Mouse (Mus musculus): ENCODE data around the gene Olfr69.
"Not testable (repeated sequence)": the region's sequence is repeated elsewhere in the genome, so short reads cannot be mapped to it uniquely, and the experiment has no call there.

Gene Olfr69

DNA sequence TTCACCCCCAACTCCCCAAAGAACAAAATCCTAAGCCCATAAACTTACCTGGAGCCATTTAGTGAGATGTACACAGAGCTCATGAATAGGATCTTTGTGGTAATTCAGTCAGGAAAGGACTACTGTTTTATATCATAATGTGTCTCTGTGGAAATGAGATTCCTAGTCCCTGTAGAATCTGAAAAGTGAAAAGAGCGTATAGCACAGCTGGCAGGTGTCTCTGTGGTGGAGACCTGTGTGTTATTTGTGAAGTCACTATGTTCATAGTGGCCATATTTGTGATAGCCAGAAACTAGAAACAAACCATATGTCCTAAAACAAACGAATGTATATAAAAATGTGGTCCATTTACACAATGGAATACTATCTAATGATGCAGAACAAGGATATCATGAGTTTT is at the start of gene Olfr69:
Olfr69 (minus strand) TSS at position 101 of the 400 bp plus-strand sequence.
- no peak for DNase-seq (ENCODE audit: low read depth, low spot score)

DNA sequence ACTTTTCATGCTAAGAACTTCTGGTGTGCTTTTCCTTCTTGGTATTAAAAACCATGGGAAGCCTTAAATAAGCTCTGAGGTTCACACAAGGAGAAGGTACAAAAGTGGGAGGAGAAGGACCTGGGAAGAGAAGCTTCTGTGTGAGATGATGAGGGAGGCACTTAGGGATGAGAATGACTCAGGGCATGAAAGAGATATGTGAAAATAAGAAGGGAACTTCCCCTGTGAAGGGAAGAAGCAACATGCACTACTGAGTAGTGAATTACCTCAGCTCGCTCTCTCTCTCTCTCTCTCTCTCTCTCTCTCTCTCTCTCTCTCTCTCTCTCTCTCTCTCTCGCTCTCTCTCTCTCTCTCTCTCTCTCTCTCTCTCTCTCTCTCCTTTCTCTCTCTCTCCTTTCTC is 43.7 kb upstream of the Olfr69 start:
- DNase-seq (ENCODE audit: low read depth, low spot score) = not testable (repeated sequence)

DNA sequence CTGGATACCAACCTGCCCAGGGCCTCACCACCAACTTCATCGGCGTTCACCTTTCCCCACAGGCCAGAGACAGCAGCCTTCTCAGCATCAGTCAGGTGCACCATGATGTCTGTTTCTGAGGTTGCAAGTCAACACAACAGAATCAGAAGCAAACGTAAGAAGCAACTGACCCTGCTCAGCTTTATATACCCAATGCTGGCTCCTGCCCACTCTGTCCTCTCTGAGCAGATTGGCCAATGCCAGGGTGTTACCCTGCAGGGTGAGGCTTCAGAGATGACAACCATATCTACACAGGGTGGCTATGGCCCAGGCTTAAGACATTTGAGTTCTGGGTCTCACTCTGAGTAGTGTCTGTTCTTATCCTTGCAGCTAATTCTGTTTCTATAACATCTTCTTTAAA is 42.4 kb upstream of the Olfr69 start, which contains the start of gene Hbb-bt:
Hbb-bt (minus strand) TSS at position 231 of the 400 bp plus-strand sequence.
- no peak for DNase-seq (ENCODE audit: low read depth, low spot score)

DNA sequence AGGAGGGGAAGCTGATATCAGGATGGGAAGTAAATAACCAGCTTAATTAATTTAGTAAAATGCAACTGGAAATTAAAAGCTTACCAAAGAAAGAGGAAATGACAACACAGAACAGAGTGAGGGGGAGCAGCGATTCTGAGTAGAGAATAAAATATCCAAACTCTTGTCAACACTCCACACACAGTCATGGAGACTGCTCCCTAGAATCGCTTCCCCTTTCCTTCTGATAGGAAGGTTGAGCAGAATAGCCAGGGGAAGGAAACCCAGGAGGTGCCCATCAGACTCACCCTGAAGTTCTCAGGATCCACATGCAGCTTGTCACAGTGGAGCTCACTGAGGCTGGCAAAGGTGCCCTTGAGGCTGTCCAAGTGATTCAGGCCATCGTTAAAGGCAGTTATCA is 41.8 kb upstream of the Olfr69 start:
- not testable (repeated sequence) for DNase-seq (ENCODE audit: low read depth, low spot score)

DNA sequence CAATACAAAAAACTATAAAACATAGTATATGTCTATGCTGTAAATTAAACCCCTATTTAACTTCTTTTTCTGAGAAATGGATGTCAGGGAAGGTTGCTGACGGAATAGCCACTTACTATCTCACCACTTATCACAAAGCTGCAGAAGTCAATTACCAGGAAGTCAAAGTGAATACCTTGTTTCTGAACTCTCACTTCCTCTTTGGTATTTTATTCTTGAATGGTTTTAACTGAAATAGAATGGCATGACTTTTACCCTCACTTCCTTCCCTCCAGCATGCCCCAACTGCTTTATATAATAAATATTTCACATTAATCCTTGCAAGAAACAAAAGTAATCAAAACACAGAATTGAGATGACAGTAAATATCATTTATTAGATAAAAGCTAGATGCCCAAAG is 40.8 kb upstream of the Olfr69 start:
- no peak for DNase-seq (ENCODE audit: low read depth, low spot score)

DNA sequence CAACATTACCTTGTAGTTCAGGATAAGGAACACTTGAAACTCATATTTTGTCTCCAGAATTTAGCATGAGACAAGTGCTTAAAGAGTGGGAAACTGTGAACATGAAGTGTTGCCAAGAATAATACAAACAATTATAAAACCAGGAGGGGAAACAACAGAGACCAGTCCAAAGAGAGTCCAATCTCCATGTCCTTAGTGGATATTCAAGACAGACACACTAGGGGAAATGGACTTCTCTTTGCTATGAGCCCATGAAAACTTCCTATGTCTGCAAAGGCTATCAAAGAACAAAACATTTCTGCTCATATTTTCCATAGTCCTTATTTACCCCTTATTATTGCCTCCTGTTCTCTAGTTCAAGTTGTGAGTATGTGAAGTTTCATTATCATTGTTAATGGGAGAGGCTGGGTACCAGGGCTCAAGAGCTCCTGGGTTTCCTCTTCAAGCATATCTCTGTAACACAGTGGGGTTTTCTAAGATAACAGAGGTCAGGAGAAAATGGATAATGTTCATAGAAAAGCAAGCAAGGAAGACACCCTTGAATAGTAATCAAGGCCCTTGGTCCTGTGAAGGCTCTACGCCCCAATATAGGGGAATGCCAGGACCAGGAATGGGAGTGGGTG is 39.9 kb upstream of the Olfr69 start:
- no peak for DNase-seq (ENCODE audit: low read depth, low spot score)

DNA sequence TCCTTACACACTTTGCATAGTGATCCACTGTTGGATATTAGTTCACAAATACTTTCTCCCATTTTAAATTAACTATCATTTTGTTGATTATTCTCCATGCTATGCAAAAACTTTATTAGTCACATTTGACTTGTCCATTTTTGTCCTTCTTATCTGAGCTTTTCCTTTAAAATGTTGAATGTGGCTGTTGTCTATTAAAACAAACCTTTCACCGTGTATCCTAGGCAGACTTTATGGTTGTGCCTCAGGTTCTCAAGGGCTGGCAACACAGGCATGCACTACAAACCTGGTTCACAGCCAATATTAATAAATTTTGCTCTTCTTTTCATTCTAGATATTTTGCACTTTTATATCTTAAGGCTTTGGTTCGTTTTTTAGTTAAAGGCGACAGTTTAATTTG is 39.4 kb upstream of the Olfr69 start:
- DNase-seq (ENCODE audit: low read depth, low spot score) = no peak

DNA sequence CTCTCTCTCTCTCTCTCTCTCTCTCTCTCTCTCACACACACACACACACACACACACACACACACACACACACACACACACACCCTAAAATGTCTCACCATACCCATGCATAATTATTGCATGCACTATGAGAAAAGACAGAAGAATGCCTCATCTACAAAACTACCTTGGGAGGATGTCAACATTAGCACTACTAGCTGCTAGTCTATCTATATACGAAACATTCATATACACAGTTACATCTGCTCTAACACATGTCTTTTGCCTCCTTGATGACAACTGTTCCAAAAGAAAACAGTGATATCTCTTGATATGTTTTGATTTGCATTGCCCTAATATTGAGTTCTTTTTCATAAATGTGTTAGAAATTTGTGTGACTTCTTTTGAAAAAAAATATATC is 38.9 kb upstream of the Olfr69 start:
- DNase-seq (ENCODE audit: low read depth, low spot score) = no peak

DNA sequence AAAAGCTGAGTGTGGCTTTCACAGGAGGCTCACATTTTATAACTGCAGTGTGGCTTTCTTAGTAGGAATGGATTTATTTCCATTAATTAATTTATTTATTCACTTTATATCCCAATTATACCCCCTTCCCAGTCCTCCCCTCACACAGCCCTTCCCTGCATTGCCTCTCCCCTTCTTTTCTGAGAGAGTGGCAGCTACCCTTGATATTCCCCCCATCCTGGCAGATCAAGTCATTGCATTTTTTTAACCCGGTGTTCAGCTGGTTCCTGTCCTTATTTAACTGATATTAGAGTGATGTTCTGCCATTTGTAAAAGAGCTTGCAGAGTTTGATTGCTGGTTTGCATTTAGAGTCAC is 38.4 kb upstream of the Olfr69 start:
- no peak for DNase-seq (ENCODE audit: low read depth, low spot score)

DNA sequence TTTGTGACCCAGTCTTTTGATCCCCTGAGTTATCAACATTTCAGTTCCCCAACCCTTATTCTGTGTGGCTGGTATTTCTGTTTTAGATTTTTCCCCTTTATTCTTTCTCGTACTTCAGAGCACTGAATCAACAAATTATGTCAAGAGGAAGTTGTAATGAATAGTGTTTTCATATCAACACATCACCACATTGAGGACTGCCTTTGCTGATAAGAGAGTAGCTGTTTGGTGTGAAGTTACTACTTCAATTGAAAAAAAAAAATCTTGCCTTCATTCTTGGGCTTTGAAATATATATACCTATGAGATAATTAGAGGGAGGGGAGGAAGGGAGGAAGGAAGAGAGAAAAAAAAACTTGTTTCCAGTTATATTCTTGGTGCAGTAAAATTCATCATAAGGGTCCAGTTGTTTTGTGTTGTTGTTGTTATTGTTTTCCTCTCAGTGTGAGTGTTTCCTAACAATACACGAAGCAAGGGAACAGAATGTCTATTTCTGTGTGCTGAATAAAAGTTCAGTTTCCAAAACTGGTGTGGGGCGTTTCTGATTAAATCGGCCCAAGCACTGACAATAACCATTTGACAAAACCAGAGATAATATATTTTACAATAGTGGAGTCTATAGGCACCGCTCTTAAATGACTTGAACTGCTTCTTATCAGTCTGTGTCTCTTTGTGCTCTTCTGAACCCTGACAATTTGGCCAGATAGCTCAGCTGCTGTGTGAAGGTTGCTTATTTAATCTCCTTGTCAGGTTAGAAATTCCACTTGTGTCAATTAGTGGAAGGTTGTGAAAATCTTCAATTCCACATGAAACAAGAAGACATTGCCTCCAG is 37.8 kb upstream of the Olfr69 start:
- no peak for DNase-seq (ENCODE audit: low read depth, low spot score)

DNA sequence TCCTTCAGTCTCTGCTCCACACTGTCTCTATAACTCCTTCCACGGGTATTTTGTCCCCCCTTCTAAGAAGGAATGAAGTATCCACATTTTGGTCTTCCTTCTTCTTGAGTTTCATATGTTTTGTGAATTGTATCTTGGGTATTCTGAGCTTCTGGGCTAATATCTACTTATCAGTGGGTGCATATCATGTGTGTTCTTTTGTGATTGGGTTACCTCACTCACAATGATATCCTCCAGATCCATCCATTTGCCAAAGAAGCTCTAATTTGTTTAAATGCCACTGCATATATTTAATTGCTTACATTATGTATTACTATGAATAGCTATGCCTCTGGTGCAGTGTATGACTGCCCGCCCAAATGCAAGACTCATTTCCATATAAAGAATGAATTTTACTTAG is 36.7 kb upstream of the Olfr69 start:
- not testable (repeated sequence) for DNase-seq (ENCODE audit: low read depth, low spot score)

DNA sequence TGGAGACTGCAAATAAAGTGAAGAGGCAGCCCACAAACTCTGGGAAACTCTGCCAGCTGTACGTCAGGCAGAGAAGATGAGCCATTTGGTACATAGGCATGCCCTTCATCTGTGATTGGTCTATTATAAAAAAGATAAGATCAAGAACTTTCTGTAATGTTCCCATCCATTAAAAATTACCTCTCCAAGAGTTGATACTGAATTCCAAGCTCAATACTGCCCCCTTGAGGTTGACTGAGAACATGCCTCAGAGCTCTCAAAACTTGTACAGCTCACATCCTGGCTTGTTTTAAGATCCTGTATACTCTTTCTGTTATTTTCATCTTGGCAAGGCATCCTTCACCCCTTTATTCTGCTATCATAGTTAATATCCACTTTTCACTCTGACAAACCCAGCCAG is 35.5 kb upstream of the Olfr69 start:
- peak; percentile 11 for DNase-seq (ENCODE audit: low read depth, low spot score)

DNA sequence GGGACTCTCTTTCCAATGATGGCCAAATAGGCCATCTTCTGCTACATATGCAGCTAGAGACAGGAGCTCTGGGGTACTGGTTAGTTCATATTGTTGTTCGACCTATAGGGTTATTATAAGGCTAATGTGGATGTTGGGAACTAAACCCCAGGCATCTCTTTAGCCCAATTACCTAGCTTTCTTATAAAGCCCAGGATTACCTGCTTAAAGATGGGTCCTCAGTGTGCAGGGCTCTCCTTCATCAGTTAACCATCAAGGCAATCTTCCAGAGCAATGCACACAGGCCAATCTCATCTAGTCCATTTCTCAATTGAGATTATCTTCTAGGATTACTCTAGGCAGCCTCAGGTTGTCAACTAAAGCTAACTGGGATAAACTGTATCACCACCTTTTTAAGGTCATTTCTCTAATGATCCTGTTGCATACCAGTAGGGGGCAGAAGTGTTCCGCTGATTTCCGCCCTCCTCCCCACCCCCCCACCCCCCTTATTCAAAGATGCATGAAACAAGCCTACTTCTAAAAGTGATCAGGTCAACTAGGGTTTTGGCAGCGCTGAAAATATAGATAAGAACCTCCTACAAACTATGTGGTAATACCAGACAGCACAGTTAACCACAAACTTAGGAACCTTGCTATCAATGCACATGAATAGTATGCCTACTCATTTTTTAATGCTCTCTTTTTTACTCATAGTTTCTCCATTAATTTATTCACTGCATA is 21.4 kb upstream of the Olfr69 start:
- no peak for DNase-seq (ENCODE audit: low read depth, low spot score)

DNA sequence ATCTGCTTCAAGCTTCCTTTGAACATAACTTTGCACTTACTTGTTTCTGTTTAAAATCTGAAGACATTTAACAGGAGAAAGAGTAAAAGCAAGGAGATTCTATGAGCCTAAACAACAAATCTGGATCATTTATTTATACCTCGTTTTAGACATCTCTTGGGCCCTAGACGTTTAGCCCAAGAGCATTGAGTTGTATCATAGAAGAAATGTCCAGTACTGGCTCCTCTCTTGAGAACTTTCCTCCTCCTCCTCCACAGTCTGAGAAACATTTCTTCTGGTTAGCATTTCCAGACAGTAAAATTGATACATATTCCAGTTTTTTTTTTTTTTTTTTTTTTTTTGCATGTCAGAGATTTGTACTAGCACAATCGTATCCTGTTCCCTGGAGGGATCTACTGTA is 20.3 kb upstream of the Olfr69 start, which contains the start of gene Olfr67:
Olfr67 (minus strand) TSS at position 101 of the 400 bp plus-strand sequence.
- no peak for DNase-seq (ENCODE audit: low read depth, low spot score)

DNA sequence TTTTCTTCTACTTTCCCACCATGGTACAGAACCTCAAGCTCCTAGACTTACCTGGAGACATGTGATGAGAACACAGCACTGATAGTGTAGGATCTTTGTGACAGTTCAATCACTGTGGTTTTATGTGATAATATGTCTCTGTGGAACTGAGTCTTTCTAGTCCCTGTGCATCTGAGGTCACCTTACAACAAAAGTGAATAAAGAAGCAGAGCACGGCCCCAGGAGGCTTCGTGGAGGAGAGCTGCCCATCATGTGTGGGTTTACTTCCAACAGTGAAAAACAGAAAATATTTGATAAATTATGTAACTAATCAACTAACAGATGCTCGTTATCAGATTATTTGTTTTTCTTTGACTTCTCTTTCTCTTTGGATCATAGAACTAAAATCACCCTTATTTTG is 8.2 kb upstream of the Olfr69 start, which contains the start of gene Olfr68:
Olfr68 (minus strand) TSS at position 101 of the 400 bp plus-strand sequence.
- DNase-seq (ENCODE audit: low read depth, low spot score) = no peak

DNA sequence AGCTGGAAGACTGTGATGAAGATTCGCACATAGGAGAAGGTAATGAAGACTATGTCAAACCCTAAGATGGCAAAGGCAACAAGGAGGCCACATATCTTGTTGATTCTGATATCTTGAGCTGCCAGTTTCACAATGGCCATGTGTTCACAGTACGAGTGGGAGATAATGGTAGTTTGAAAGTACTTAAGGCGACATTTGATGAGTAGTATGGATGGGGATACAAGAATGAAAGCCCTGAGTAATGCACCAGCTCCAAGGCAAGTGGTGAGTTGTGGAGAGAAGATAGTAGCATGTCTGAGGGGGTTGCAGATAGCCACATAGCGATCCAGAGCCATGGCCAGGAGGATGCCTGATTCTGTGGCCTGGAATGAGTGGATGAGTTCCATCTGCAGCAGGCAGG is 6.3 kb upstream of the Olfr69 start:
- not testable (repeated sequence) for DNase-seq (ENCODE audit: low read depth, low spot score)

DNA sequence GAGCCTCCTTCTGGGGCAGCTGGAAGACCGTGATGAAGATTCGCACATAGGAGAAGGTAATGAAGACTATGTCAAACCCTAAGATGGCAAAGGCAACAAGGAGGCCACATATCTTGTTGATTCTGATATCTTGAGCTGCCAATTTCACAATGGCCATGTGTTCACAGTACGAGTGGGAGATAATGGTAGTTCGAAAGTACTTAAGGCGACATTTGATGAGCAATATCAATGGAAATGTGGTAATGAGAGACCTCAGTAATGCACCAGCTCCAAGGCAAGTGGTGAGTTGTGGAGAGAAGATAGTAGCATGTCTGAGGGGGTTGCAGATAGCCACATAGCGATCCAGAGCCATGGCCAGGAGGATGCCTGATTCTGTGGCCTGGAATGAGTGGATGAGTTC is 3.7 kb downstream of the Olfr69 start:
- DNase-seq (ENCODE audit: low read depth, low spot score) = not testable (repeated sequence)

DNA sequence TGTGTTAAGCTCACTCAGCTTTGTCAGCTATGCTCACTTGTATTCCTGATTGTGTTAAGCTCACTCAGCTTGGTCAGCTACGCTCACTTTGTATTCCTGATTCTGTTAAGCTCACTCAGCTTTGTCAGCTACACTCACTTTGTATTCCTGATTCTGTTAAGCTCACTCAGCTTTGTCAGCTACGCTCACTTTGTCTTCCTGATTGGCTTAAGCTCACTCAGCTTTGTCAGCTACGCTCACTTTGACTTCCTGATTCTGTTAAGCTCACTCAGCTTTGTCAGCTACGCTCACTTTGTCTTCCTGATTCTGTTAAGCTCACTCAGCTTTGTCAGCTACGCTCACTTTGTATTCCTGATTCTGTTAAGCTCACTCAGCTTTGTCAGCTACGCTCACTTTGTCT is 9.2 kb downstream of the Olfr69 start:
- not testable (repeated sequence) for DNase-seq (ENCODE audit: low read depth, low spot score)

DNA sequence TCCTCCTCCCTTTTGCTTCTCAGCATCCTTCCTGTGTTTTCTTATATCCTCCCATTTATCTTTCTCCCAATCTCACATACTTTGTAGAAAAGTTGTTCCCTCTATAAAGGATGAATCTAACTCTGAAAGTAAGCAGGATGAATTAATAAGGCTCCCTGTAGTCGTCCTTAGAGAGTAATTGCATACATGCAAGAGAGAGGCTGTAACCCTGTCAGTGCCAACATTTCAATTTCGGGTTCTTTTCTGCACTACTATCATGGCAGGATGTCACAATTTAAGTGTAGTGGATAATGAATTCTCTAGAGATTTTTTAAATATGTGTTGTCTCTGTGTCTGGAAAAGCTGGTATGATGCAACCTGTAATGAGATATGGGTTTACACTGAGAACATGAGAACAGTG is 14.2 kb downstream of the Olfr69 start, which contains the start of gene Olfr630:
Olfr630 (minus strand) TSS at position 101 of the 400 bp plus-strand sequence.
- no peak for DNase-seq (ENCODE audit: low read depth, low spot score)

DNA sequence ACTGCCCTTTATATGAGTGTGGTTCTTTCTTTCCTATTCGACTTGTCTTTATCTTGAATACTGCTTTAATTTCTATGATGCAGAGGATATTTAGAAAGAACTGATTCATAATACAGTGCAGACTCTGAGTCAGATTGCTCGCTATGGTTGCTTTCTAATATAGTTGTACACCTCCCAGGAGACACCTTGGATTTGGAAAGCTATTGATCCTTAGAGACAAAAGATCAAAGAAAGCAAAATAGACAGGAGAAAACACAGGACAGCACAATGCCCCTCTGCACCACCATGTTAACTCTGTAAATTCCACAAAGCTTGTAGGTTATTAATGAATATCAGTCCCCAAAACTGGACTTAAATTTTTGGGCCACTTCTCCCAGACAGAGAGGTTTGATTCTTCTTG is 26.6 kb downstream of the Olfr69 start, which contains the start of gene Olfr629:
Olfr629 (minus strand) TSS at position 101 of the 400 bp plus-strand sequence.
- DNase-seq (ENCODE audit: low read depth, low spot score) = no peak

DNA sequence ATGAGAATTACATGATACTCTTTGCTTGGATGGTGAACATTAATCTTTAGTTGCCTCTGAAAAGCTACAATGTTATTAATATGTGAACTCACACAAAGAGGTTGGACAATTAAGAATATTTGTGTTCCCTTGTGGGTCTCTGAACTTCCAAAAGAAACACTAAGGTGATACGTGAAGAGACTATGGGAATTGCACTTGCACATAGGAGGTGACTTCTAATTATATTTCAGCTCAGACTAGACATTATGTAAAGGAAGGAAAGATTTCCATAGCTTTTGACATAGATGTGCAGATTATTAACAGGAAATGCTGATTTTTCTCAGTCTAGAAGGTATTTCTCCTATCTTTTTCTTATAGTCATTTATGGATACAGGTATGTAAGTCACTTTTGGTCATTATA is 41.3 kb downstream of the Olfr69 start, which contains the start of gene Olfr628:
Olfr628 (plus strand) TSS at position 301 of the 400 bp plus-strand sequence.
- DNase-seq (ENCODE audit: low read depth, low spot score) = no peak

DNA sequence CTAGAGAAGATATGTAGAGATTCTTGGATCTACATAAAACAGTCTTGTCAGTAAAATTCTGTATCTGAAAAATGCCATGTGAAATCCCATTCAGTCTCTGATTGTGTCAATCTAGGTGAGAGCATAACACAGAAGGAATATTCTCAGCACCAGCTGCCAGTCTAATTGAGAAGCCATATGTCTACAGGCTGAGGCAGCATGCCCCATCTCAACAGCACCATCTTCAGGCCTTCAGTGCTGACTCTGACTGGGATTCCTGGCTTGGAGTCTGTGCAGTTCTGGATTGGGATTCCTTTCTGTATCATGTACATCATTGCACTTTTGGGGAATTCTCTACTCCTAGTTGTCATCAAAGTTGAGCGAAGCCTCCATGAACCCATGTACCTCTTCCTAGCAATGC is 55.0 kb downstream of the Olfr69 start:
- not testable (repeated sequence) for DNase-seq (ENCODE audit: low read depth, low spot score)
